Mouse (Mus musculus): ENCODE results near the gene Nudt5. TPM values are rescaled to one million over a fixed set of nuclear protein-coding genes. Genes with fewer than 3 reads are reported as not detected.

Gene Nudt5
- polyA plus RNA-seq, 1 experiment = 15.2 TPM

DNA sequence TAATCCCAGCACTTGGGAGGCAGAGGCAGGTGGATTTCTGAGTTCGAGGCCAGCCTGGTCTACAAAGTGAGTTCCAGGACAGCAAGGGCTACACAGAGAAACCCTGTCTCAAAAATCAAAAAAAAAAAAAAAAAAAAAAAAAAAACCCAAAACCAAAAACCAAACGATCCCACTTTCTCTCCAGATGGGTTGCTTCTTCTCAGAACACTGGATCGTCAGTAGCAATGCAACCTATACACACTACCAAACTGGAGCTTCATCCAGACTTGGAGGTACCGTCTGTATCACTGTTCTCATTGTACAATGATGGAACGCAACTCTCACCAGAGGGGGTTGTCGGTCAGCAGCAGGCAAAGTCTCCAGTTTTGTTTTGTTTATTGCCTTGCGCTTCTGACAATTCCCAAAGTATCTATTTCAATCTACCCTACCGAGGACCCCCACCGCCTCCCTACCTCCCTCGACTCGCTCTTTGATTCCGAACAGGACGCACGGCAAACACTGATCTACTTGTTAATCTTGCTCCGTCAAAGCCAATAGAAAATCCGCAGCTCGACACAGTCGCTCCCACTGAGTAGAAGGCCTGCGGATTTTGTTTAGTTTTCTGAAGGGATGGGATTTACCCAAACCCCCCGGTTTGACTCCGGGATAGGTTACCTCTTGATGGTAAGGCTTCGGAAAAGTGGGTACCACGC is 492 bp upstream of the Nudt5 start:
- WGBS = 3% methylated on average over 23 of the region's 23 CpGs
- no peaks in the 10 kb centered on the region for H3K4me1 ChIP-seq (ENCODE audit: control insufficient read depth, insufficient read depth, low read length)
- no peaks in the 10 kb centered on the region for H3K27me3 ChIP-seq (ENCODE audit: control insufficient read depth, insufficient read depth, low read length)
- TF ChIP-seq POLR2A (IDR thresholded peaks at IDR 0.05; ENCODE audit: borderline replicate concordance, insufficient read depth, low read length) (no peak), CTCF (IDR thresholded peaks at IDR 0.05; ENCODE audit: borderline replicate concordance, insufficient read depth, low read depth, low read length) (no peak)
- H3K4me3 ChIP-seq (replicated peaks; ENCODE audit: insufficient read depth, low read depth, low read length) = peak overlapping the region; percentile 99
- H3K27ac ChIP-seq (ENCODE audit: insufficient read depth, low read length) = peak overlapping the region; percentile 91
- DNase-seq = no peak

DNA sequence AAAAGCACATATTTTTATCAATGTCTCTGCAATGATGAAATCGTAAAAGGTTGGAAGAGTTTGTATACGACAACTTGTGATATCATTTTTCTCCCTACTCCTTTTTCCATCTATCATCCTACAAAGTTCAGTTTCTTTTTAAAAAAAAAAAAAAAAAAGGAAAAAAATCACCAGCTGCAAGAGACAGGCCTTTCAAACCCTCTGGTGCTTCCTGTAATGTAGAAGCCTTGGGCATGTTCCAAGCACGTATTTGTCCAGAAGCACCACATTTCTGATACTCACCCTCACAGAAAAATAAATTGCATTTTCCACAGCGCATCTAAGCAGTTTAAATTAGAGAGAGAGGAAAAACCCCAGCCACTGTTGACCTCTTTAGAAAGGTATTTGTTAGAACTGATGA is 1.0 kb downstream of the Nudt5 start:
- Histone ChIP-seq H3K4me3 (replicated peaks; ENCODE audit: insufficient read depth, low read depth, low read length) (peak overlapping the region; percentile 99), H3K27ac (ENCODE audit: insufficient read depth, low read length) (no peak overlapping the region), H3K4me1 (ENCODE audit: control insufficient read depth, insufficient read depth, low read length) (no peaks in the 10 kb centered on the region), H3K27me3 (ENCODE audit: control insufficient read depth, insufficient read depth, low read length) (no peaks in the 10 kb centered on the region)
- DNase-seq = peak in 1 of 2 experiments; percentile 16
- WGBS = 19% methylated on average over 4 of the region's 4 CpGs
- no peak for TF ChIP-seq CTCF (IDR thresholded peaks at IDR 0.05; ENCODE audit: borderline replicate concordance, insufficient read depth, low read depth, low read length)
- no peak for TF ChIP-seq POLR2A (IDR thresholded peaks at IDR 0.05; ENCODE audit: borderline replicate concordance, insufficient read depth, low read length)

DNA sequence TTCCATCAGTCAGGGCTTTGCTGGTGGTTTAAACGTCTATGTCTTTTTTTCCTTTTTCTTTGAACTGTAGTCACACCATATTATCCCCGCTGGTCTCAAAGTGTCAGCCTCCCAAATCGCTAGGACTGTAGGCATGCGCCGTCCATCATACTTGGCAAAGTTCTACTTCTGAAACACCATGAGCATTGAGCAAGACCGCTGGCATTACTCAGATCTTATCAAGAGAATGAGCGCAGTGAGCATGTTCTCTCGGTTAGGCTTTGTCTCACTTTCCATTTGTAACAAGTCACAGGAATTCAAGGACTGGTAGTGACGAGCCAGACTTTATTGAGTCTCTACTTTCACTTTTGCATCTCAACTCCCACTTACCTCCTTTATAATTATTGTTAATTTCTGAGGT is 6.3 kb downstream of the Nudt5 start:
- no peak overlapping the region for H3K27ac ChIP-seq (ENCODE audit: insufficient read depth, low read length)
- WGBS = 89% methylated on average over 9 of the region's 9 CpGs
- H3K27me3 ChIP-seq (ENCODE audit: control insufficient read depth, insufficient read depth, low read length) = no peaks in the 10 kb centered on the region

DNA sequence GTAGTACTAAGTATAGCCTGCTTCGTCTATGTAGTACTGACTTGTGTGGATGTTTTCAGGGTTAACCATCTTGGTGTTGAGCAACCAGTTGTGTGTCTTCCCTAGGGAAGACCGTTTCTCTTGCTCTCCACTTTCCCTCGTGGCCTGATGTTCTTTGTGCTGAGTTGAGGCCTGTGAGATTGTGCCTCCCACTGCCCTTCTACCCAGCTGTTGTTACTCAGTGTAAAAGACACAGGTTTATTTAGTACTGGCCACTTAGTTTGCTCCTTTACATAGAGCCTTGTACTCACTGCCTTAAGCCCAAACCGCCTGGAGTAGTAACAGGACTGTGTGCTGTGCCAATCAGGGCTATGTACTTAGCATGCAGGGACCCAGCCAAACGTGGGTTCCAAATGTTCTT is 7.0 kb downstream of the Nudt5 start:
- TF ChIP-seq POLR2A (IDR thresholded peaks at IDR 0.05; ENCODE audit: borderline replicate concordance, insufficient read depth, low read length) (no peak), CTCF (IDR thresholded peaks at IDR 0.05; ENCODE audit: borderline replicate concordance, insufficient read depth, low read depth, low read length) (no peak)
- no peak overlapping the region for H3K4me3 ChIP-seq (replicated peaks; ENCODE audit: insufficient read depth, low read depth, low read length)
- DNase-seq = no peak
- H3K27ac ChIP-seq (ENCODE audit: insufficient read depth, low read length) = no peak overlapping the region
- 76% methylated on average over 5 of the region's 5 CpGs for WGBS
- H3K27me3 ChIP-seq (ENCODE audit: control insufficient read depth, insufficient read depth, low read length) = no peaks in the 10 kb centered on the region
- no peaks in the 10 kb centered on the region for H3K4me1 ChIP-seq (ENCODE audit: control insufficient read depth, insufficient read depth, low read length)

More for the DNA sequence above, 6.3 kb downstream of the Nudt5 start:
- no peak for TF ChIP-seq CTCF (IDR thresholded peaks at IDR 0.05; ENCODE audit: borderline replicate concordance, insufficient read depth, low read depth, low read length)
- TF ChIP-seq POLR2A (IDR thresholded peaks at IDR 0.05; ENCODE audit: borderline replicate concordance, insufficient read depth, low read length) = no peak
- Histone ChIP-seq H3K4me1 (ENCODE audit: control insufficient read depth, insufficient read depth, low read length) (no peaks in the 10 kb centered on the region), H3K4me3 (replicated peaks; ENCODE audit: insufficient read depth, low read depth, low read length) (no peak overlapping the region)
- no peak for DNase-seq

DNA sequence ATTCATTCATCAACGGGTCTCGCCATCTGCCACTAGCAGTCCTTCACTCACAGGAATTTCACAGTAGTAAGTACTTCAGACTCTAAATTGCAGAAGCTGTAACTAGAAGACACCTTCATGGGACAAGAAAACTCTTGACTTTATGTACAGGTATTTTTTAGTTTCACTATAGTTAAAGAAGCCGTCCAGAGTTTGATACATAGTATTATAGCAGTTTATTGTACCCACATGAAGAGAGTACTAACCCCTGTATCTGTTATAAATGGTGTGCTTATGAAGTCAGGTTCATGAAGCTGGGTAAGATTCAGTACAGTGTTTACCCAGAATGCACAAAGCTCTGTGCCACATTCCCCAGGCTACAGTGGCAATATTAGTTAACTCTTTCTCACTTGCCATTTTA is 18.0 kb downstream of the Nudt5 start, which contains the start of gene Gm13199:
TSS of gene Gm13199 (minus strand) at position 101 of the 400 bp plus-strand sequence.
- Histone ChIP-seq H3K4me1 (ENCODE audit: control insufficient read depth, insufficient read depth, low read length) (no peaks in the 10 kb centered on the region), H3K4me3 (replicated peaks; ENCODE audit: insufficient read depth, low read depth, low read length) (no peak within 1 kb of the TSS), H3K27ac (ENCODE audit: insufficient read depth, low read length) (no peak within 1 kb of the TSS), H3K27me3 (ENCODE audit: control insufficient read depth, insufficient read depth, low read length) (no peaks in the 10 kb centered on the region)
- WGBS = 93% methylated on average over 3 of the region's 3 CpGs
- DNase-seq = no peak
- TF ChIP-seq POLR2A (IDR thresholded peaks at IDR 0.05; ENCODE audit: borderline replicate concordance, insufficient read depth, low read length) (no peak), CTCF (IDR thresholded peaks at IDR 0.05; ENCODE audit: borderline replicate concordance, insufficient read depth, low read depth, low read length) (no peak)

DNA sequence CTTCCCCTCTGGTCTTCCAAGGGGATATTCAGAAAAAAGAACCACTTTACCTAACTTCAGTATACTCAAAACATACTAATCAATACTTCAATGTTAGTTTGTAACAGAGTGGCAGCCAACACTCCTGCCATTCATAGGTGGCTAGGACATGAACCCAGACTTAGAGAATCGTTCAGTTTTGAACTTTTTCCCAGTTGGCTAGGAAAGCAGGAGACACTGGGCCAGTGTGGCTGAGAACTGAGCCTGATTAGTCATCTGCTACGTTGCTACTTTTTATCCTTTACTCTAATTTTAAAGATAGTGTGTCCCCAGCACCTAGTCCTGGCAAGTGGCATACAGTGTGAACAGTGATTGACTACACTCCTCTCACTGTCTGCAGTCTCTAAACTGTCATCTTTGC is 22.9 kb downstream of the Nudt5 start:
- no peak for DNase-seq
- TF ChIP-seq POLR2A (IDR thresholded peaks at IDR 0.05; ENCODE audit: borderline replicate concordance, insufficient read depth, low read length) (no peak), CTCF (IDR thresholded peaks at IDR 0.05; ENCODE audit: borderline replicate concordance, insufficient read depth, low read depth, low read length) (no peak)
- Histone ChIP-seq H3K27me3 (ENCODE audit: control insufficient read depth, insufficient read depth, low read length) (no peaks in the 10 kb centered on the region), H3K27ac (ENCODE audit: insufficient read depth, low read length) (no peak overlapping the region), H3K4me1 (ENCODE audit: control insufficient read depth, insufficient read depth, low read length) (no peaks in the 10 kb centered on the region), H3K4me3 (replicated peaks; ENCODE audit: insufficient read depth, low read depth, low read length) (no peak overlapping the region)
- 37% methylated on average over 2 of the region's 2 CpGs for whole genome bisulfite sequencing

DNA sequence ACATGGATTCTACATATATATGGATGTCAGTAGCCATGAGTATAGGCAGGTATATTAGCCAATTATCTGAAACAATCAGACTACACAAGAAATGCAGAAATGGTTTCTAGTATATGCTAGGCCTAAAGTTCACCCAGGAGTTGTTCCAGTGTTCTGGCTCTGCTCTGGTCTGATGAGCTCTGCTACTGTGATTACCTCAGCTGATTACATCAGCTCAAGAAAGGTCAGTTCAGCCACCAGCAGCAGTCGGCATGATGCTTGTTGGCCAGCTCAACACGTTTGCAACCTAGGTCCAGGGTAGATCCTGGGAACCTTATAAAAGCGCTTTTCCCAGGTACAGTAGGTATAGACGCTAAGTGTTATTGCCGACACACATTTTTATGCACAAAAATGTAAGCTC is 24.9 kb downstream of the Nudt5 start:
- no peaks in the 10 kb centered on the region for H3K4me1 ChIP-seq (ENCODE audit: control insufficient read depth, insufficient read depth, low read length)
- 88% methylated on average over 5 of the region's 5 CpGs for WGBS
- TF ChIP-seq POLR2A (IDR thresholded peaks at IDR 0.05; ENCODE audit: borderline replicate concordance, insufficient read depth, low read length) = no peak
- TF ChIP-seq CTCF (IDR thresholded peaks at IDR 0.05; ENCODE audit: borderline replicate concordance, insufficient read depth, low read depth, low read length) = no peak
- no peak for DNase-seq
- H3K27ac ChIP-seq (ENCODE audit: insufficient read depth, low read length) = no peak overlapping the region
- H3K4me3 ChIP-seq (replicated peaks; ENCODE audit: insufficient read depth, low read depth, low read length) = no peak overlapping the region
- no peaks in the 10 kb centered on the region for H3K27me3 ChIP-seq (ENCODE audit: control insufficient read depth, insufficient read depth, low read length)

DNA sequence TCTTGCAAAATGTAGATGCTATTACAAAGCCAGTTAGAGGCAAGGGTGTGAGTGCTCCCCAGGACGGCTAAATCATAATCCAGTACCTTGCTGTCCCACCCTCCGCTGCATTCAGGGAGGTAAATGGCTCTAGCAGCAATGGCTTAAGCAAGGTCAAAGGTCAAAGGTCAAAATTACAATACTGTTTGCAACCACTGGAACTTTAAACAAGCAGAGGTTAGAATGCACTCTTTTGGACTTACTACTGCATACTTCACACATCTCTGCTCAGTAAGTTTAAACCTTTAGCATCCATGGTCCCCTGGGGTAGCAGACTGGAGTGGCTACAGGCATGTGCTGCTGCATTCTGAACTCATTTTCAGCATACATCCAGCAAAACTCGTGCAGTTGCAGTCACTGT is 32.6 kb downstream of the Nudt5 start:
- Histone ChIP-seq H3K4me3 (replicated peaks; ENCODE audit: insufficient read depth, low read depth, low read length) (no peak overlapping the region), H3K27me3 (ENCODE audit: control insufficient read depth, insufficient read depth, low read length) (no peaks in the 10 kb centered on the region), H3K4me1 (ENCODE audit: control insufficient read depth, insufficient read depth, low read length) (no peaks in the 10 kb centered on the region), H3K27ac (ENCODE audit: insufficient read depth, low read length) (no peak overlapping the region)
- DNase-seq = no peak
- no peak for TF ChIP-seq CTCF (IDR thresholded peaks at IDR 0.05; ENCODE audit: borderline replicate concordance, insufficient read depth, low read depth, low read length)
- no peak for TF ChIP-seq POLR2A (IDR thresholded peaks at IDR 0.05; ENCODE audit: borderline replicate concordance, insufficient read depth, low read length)
- WGBS = 73% methylated on average over 3 of the region's 3 CpGs

Data from cerebellum, adult 2 months (tissue).